Mouse (Mus musculus): ENCODE results near the gene Ccdc69. TPM values are rescaled to one million over a fixed set of nuclear protein-coding genes. Genes with fewer than 3 reads are reported as not detected.
A peak's percentile ranks its signal among the peaks of the same experiment; 100 is the strongest.

Gene Ccdc69
- total RNA-seq, 2 experiments from 2014 or later: 3.0 to 3.3 TPM

- DNase-seq (ENCODE audit: low spot score): no peak
These were observed 36.6 kb downstream of the Ccdc69 start for GRCm38 (mm10) chr11:55041348-55041747.

- peak; percentile 80 for DNase-seq (ENCODE audit: low spot score)
These were observed 38.3 kb downstream of the Ccdc69 start for GRCm38 (mm10) chr11:55039591-55039990.

GRCm38 (mm10) chr11:55036601-55037000, 41.3 kb downstream of the Ccdc69 start:
- DNase-seq (ENCODE audit: low spot score): no peak

- peak; percentile 88 for DNase-seq (ENCODE audit: low spot score)
These were observed 44.8 kb downstream of the Ccdc69 start, which contains the start of gene Anxa6 for GRCm38 (mm10) chr11:55033040-55033660. Anxa6 (minus strand) TSS chr11:55033445.

GRCm38 (mm10) chr11:55032286-55032685, 45.6 kb downstream of the Ccdc69 start:
- no peak for DNase-seq (ENCODE audit: low spot score)

GRCm38 (mm10) chr11:55031991-55032280, 46.0 kb downstream of the Ccdc69 start:
- no peak for DNase-seq (ENCODE audit: low spot score)

GRCm38 (mm10) chr11:55031211-55031990, 46.5 kb downstream of the Ccdc69 start:
- DNase-seq (ENCODE audit: low spot score): no peak

- DNase-seq (ENCODE audit: low spot score): no peak
These were observed 49.4 kb downstream of the Ccdc69 start for GRCm38 (mm10) chr11:55028509-55028908.

GRCm38 (mm10) chr11:55027204-55027855, 50.6 kb downstream of the Ccdc69 start:
- DNase-seq (ENCODE audit: low spot score): no peak

- peak; percentile 64 for DNase-seq (ENCODE audit: low spot score)
These were observed 52.0 kb downstream of the Ccdc69 start for GRCm38 (mm10) chr11:55025896-55026295.

- no peak for DNase-seq (ENCODE audit: low spot score)
These were observed 54.3 kb downstream of the Ccdc69 start for GRCm38 (mm10) chr11:55023583-55023982.

GRCm38 (mm10) chr11:55023049-55023564, 54.8 kb downstream of the Ccdc69 start:
- peak; percentile 92 for DNase-seq (ENCODE audit: low spot score)

- no peak for DNase-seq (ENCODE audit: low spot score)
These were observed 55.4 kb downstream of the Ccdc69 start for GRCm38 (mm10) chr11:55022508-55022907.

GRCm38 (mm10) chr11:55021859-55022258, 56.1 kb downstream of the Ccdc69 start:
- DNase-seq (ENCODE audit: low spot score): peak; percentile 40

GRCm38 (mm10) chr11:55021458-55021857, 56.5 kb downstream of the Ccdc69 start:
- DNase-seq (ENCODE audit: low spot score): no peak

GRCm38 (mm10) chr11:55019711-55020110, 58.2 kb downstream of the Ccdc69 start:
- no peak for DNase-seq (ENCODE audit: low spot score)

- DNase-seq (ENCODE audit: low spot score): peak; percentile 40
These were observed 59.9 kb downstream of the Ccdc69 start for GRCm38 (mm10) chr11:55018034-55018433.

GRCm38 (mm10) chr11:55017201-55017600, 60.7 kb downstream of the Ccdc69 start:
- no peak for DNase-seq (ENCODE audit: low spot score)

GRCm38 (mm10) chr11:55016758-55017157, 61.2 kb downstream of the Ccdc69 start:
- DNase-seq (ENCODE audit: low spot score): no peak

GRCm38 (mm10) chr11:55015831-55016241, 62.1 kb downstream of the Ccdc69 start:
- DNase-seq (ENCODE audit: low spot score): peak; percentile 85

GRCm38 (mm10) chr11:55015264-55015663, 62.7 kb downstream of the Ccdc69 start:
- no peak for DNase-seq (ENCODE audit: low spot score)

GRCm38 (mm10) chr11:55013802-55014201, 64.1 kb downstream of the Ccdc69 start:
- no peak for DNase-seq (ENCODE audit: low spot score)

Measured in gastrocnemius, adult 18-20 months (tissue).